Mouse (Mus musculus) G1E (cell line): ENCODE data around the gene Lect2.

Experiments
- CTCF ChIP-seq: IDR thresholded peaks from 2 replicates; pipeline ENCODE4 v1.5.1; 2012; ENCODE audit warnings: low read depth, low read length, inconsistent platforms, mixed read lengths
- GATA1 ChIP-seq: IDR thresholded peaks from 2 replicates; pipeline ENCODE4 v1.6.1; 2012; ENCODE audit warnings: borderline replicate concordance, low read length, inconsistent platforms, mixed read lengths
- GATA2 ChIP-seq: IDR thresholded peaks from 2 replicates; pipeline ENCODE4 v1.6.1; 2012; ENCODE audit warnings: low read depth, low read length, inconsistent platforms, borderline replicate concordance

DNA sequence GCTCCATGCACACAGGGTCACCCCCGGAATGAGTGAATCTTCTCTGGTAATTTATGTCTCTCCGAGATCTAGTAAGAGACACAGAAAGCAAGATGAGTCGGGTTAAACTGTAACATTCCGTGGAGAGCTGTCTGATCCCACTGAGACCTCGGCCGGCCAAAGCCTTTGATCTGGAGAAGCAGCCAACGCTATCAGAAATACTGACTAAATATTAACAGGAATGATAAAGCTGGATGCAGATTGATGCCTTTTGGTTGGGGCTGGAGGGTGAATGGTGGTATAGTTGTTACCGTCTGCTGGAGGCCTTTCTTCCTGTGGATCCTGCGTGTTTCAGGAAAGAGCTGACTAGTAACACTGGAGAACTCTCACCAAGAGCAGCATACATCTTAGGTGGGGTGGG, at the start of gene Lect2:
- TF ChIP-seq CTCF (no peak), GATA1 (no peak), GATA2 (no peak)
